Mouse (Mus musculus) brain, adult 2 months (tissue): ENCODE data around the gene Hs3st5.

ENCODE experiments used
- DNase-seq: peaks from one replicate; pipeline ENCODE4 v3.0.0; 2011; ENCODE audit warnings: low read depth, low spot score

The Hs3st5 gene

DNA sequence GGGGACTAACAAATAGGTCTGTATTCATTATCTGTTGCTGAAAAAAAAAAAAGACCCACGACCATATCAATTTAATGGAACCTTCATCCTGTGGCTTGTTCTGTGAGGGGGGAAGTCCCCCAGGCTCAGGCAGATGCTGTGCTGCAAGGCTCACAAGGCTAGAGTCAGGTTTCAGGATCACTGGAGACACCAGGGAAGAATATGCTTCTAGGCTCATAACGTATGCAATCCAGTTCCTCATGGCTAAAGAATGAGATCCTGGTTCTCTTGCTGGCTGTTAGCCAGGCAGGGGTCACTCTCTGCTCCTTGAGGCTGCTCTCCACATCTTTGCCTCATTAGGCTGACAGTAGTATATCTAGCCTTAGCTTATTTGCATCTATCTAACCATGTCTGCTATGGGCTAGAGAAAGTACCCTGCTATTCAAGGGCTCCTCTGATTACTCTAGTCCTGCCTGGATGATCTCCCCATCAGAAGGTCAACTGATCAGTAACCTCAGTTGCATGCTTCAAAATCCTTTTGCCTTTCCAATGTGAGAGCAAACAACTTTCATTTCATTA lies 294.4 kb downstream of the Hs3st5 start:
- DNase-seq = no peak

DNA sequence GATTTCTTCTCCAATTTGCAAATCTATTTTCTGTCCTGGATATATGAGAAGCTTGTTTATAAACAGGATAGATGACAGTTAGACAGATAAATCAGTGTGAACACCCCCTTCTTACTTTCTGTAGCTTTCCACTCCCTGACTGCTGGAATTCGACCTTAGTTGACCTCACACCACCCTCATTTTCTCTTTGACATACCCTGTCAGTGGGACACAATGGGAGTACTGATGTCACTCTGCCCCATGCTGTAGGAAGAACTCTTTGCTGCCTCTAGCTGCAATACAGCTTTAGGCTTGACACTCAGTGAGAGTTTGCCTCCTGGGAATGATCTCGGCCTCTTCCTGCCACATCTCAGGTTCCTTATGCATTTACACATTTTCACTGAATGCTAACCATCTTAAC lies 297.1 kb downstream of the Hs3st5 start:
- no peak for DNase-seq

DNA sequence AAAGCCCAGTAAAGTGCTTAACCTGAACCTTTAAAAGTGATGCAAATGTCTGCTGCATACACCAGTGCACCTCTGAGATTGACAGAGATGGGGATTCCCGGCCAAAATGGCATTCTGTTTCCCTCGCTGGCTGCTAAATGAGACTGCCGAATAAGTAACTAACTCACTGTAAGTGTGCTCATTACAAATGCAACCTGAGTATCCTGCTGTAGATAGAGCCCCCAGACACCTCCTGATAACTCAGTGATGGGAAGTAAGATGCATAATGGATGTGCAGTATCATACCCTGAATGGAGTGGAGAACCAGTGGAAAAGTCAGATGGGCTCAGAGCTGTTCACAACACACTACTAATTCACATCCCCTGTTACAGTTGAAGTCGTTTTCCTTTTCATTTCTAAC lies 298.7 kb downstream of the Hs3st5 start:
- DNase-seq = no peak

DNA sequence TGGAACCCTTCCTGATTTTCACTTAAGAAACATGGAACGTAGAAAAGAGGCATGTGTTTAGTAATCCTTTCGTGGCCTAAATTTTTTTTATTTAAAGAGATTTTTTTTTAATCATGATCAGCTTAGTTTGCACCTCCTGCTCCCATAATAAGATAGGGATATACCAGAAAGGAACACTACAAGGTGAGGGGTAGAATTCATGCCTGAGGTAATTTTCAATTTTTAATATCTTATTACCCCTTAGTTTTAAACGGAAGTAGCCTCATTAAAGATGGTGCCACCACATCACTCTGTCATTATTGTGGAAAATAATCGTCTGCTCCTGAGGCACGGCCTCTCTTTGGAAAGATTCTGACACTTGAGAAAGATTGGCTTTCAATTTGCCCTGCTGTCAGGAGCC lies 299.2 kb downstream of the Hs3st5 start:
- no peak for DNase-seq

DNA sequence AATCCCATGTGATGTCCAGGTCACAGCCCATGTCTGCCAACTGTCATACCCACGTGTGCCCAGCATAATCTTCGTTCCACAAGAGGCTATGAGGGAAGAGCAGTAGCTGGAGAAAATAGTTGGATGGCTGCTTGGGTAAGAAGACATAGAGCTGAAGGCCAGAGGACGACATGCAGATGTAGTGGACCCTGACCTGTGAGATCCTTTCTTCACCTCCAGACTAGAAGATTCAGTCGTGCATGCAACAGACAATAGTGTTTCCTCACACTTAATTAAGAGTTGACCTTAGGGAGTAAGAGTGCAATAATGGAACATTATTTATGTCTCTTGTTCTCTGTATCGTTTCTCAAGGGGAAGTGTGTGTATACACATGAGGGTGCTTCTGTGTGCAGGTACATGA lies 300.4 kb downstream of the Hs3st5 start:
- DNase-seq = no peak

DNA sequence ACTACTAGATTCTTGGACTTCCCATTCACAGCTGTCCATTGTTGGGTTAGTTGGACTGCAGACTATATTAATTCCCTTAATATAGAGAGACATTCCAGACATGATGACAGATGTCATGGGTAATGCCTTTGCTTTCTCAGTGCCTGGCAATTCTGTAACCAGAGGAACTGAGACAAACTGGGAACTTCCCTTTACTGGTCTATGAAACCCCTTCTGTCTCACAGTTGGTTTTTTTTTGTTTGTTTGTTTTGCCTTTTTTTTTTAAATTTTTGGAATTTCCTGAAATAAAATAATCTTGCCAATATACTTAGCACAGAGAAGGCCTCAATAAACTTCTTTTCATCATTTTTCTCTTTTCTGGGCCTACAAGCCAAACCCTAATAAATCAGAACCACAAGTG lies 312.3 kb downstream of the Hs3st5 start:
- no peak for DNase-seq

DNA sequence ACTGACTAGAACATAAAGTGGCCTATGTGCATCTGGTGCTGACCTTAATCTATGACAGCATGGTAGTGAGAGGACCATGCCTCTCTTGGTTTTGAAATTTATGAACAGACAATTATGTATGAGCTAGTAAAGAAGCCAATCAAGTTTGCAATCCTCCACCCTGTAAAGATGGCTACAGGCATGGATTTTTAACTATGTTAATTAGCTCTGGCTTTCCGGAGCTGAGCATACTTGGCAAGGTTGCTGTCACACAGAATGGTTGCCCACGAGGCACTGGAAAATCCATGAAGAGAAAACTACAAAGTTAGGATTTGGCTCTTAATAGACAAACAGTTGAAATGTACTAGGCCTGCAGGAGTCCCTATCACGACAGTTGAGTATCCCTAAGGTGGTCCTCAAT lies 322.5 kb downstream of the Hs3st5 start:
- no peak for DNase-seq

DNA sequence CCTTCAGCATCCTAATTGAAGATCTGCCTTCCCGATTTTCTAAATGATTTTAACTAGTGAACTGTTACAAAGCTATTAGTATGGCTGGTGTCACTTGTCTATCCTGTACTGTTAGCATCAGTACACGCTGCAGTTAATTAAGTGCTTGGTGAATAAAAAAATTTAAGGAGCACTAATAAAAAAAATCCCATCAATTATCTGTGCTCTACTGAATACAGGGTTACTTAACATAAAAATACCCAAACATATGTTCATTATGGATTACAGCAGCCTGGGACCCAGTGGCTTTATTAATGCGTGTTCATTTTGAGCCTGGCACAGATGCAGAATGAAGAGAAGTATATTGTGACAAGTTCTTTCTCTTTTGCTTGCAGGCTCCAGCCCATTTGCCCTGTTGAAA lies 325.6 kb downstream of the Hs3st5 start:
- DNase-seq = no peak

DNA sequence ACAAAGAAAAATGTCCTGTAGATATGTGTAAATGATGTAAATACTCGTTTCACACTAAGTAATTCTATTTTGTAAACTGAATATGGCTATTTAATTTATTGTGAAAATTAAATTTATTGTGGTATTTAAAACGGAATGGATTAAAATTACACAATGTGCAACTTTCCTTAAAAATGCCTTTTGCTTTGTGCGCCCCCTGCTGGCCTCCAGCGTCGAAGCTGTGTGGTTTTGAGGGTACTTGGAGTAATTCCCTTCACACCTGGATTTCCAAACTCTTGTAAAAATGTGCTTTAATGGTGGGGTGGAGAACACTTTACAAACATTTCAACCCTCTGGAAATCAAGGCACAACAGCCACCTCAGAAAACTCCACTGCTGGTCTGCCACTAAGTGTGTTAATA lies 327.6 kb downstream of the Hs3st5 start:
- peak; percentile 57 for DNase-seq

DNA sequence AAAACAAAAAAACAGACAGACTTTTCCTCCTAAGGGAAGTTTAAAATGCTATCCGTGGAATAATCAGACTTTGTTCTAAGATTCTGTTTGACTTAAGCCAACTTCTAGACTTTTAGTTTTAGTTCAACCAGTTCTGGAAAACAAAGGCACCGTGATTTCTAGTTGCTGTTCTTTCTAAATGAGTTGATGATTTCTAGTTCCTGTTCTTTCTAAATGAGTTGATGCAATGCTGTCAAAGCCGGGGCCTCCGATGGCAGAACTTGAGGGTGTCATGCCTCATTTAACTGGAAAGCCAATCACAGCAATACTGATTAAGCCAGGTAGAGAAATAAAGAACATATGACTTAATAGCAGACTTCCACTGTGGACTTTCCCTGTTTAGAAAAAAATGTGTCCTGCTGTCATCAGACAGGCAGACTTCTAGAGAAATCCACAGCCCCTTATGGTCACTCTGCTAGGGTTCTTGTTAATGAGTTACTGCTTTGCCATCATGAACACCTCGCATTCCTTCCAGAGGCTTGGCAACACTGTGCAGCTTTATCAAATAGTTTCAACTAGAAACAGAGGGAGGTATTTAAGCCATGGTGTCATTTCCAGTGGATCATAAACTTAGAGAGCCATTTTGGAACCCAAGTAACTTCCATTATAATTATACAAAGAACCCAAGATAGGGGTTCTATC lies 329.4 kb downstream of the Hs3st5 start:
- no peak for DNase-seq

DNA sequence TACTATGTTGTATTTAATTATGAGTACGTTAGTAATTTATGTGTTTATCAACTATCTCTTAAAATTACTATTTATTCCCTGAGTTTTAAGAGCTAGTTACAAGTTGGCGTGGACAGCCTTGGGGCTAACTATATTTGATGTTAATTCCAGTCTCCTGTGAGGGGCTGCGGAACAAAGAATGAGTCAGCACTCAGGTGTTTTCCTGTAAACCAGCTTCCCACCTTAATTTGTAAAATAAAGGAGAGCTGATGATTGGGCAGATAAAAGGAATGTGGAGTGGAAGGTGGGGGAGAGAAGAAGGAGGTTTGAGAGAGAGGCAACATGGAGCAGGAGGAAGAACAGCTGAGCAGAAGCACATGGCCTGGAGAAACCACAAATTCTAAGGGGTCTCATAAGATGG lies 343.6 kb downstream of the Hs3st5 start:
- DNase-seq = no peak

DNA sequence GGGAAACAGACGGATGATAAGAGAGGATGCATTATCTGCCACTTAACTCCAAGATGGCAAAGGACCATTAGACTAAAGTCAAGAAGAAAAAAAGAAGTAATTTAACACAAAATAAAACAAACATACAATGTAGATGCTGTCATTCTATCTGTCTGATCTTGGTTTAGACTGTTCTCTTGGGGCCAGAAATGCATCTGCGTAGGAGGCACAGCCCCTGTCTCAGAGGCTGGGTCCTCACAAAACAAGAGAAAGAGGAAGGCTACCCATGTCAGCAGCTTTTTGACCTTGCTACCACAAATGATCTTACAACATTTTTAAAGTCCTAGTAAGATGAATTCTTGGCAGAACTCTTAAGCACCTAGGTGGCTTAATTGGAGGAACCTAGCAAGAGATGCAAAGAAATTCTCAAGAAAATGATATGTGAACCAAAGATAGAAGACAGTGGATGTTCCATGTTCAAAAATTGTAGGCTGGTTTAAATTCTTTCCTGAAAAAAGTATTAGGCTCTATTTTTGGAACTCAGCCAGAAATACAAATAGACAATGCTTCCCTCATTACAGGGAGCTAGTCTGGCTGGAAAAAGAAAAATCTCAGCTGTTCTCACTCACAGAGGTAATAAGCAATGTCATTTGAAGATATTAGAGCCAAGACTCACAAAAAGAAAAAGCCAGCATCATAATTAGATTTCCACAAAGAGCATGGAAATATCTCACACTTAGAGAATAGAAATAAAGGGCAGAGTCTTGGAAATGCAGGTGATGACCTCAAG lies 355.7 kb downstream of the Hs3st5 start:
- peak; percentile 46 for DNase-seq
